Mouse (Mus musculus) liver, embryonic 13.5 days (tissue): ENCODE measurements around the gene Slc12a8. TPM values are rescaled to one million over a fixed set of nuclear protein-coding genes. Genes with fewer than 3 reads are reported as not detected.

Source experiments
- ATAC-seq: fragments of 200-750 bp; cut with Nextera tagmentation; 2 replicates; pipeline ENCODE4 v1.8.0; 2017; ENCODE audit warnings: low read depth, mild to moderate bottlenecking, moderate number of reproducible peaks, moderate library complexity
- DNase-seq: peaks from one replicate; pipeline ENCODE4 v3.0.0; 2022
- H3K27ac ChIP-seq: fragments of 300-500 bp; sonication (generic); 2 replicates; pipeline ENCODE4 v1.5.1; 2015; ENCODE audit warnings: moderate library complexity, mild to moderate bottlenecking, inconsistent platforms
- H3K27me3 ChIP-seq: fragments of 300-500 bp; sonication (generic); 2 replicates; pipeline ENCODE4 v1.6.1; 2015; ENCODE audit warnings: mild to moderate bottlenecking, inconsistent platforms
- H3K36me3 ChIP-seq: fragments of 300-500 bp; sonication (generic); 2 replicates; pipeline ENCODE4 v1.6.1; 2015; ENCODE audit warnings: mild to moderate bottlenecking, inconsistent platforms
- H3K4me1 ChIP-seq: fragments of 300-500 bp; sonication (generic); replicated peaks from 2 replicates; pipeline ENCODE4 v1.6.1; 2015; ENCODE audit warnings: inconsistent platforms
- H3K4me2 ChIP-seq: fragments of 300-500 bp; sonication (generic); 2 replicates; pipeline ENCODE4 v1.6.1; 2015; ENCODE audit warnings: inconsistent platforms, mild to moderate bottlenecking, moderate library complexity
- H3K4me3 ChIP-seq: fragments of 300-500 bp; sonication (generic); replicated peaks from 2 replicates; pipeline ENCODE4 v1.5.1; 2015; ENCODE audit warnings: mild to moderate bottlenecking, inconsistent platforms
- H3K9ac ChIP-seq: fragments of 300-500 bp; sonication (generic); 2 replicates; pipeline ENCODE4 v1.6.1; 2015; ENCODE audit warnings: mild to moderate bottlenecking, inconsistent platforms
- H3K9me3 ChIP-seq: fragments of 300-500 bp; sonication (generic); replicated peaks from 2 replicates; pipeline ENCODE4 v1.6.1; 2016; ENCODE audit warnings: inconsistent platforms
- WGBS: fragments of 180-500 bp; shearing (Covaris S2); methylation state at CpG from one replicate; pipeline ENCODE4 v1.1.7; 2015; ENCODE audit not compliant: insufficient replicate concordance; 5-methylcytosine and 5-hydroxymethylcytosine counted together
- polyA plus RNA-seq: library from polyadenylated mRNA; unstranded; fragments of >200 nt; fragmentation: Nextera tagmentation; extraction: Ambion mirVana; gene quantifications from 2 replicates; pipeline ENCODE4 v1.2.1, GENCODE M21; 2015

The Slc12a8 gene
- polyA plus RNA-seq, 1 experiment from 2014 or later, result 0.06 TPM

DNA sequence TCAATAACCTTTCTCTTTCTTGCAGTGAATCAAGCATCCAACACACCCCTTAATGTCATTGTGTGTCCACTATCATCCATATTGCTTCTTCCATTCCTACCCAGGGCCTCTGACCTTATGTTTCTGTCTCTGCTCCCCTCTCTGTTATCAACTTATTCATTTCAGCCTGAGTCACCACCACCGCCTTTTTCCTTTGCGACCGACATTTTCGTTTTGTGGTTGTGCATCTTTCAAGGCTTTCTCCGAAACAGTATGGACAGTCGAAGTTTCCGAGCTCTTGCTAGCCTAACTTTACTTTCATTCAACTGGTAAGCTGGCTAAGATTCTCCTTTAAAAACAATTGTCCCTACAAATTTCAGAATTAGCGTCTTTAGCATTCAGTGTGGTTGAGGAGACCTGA, 84.2 kb downstream of the Slc12a8 start:
- no peak for ATAC-seq
- Histone ChIP-seq H3K4me2 (no peak overlapping the region), H3K9me3 (no peaks in the 10 kb centered on the region), H3K9ac (no peak overlapping the region), H3K4me1 (no peaks in the 10 kb centered on the region), H3K4me3 (no peak overlapping the region), H3K27ac (no peak overlapping the region), H3K27me3 (no peaks in the 10 kb centered on the region; the same call in 1 of the 2 replicates), H3K36me3 (no peaks in the 10 kb centered on the region)
- DNase-seq, result no peak
- 71% methylated on average over 8 of the region's 8 CpGs for WGBS

DNA sequence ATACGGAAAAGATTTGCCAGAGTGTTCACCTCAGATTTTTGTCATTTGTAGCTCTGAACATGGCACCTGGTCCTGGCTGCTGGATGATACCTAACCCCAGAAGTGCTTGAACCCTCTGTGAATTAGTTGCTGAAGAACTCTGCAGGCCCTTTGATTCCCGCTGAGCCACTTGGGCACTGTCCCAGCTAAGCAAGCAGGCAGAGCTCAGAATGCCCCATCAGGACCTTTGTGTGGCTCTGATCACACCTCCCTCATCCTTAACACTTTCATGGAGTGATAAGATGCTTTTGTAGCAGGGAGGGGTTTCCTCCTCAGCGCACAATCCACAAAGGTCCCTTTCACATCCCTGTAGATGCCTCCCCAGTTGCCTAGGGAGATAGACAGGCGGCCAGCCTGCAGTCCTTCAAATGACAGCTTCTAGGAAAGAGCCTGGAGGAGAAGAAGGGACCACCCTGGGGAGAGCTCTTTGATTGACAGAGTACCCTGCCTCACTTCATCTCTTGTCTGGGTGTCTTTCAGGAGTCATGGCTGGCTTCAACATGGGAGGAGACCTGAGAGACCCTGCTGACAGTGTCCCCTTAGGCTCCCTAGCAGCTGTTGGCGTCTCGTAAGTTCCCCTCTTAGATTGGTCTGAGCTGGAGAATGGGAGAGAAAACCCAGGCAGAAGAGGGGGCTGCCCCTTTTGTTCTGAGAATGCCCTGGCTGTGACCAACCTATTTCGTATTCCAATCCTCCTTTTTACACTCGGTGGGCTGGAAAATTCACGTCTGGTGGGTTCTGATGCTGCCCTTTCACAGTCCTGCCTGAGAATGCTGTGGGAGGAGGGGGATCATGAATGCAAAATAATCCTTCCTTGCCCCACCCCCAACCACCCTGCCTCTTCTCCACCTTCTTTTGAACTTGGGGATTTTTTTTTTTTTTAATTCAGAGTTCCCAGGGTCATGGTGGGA, 88.8 kb downstream of the Slc12a8 start:
- no peak overlapping the region for H3K9ac ChIP-seq
- H3K9me3 ChIP-seq, result no peaks in the 10 kb centered on the region
- no peak for ATAC-seq
- WGBS, result 33% methylated on average over 9 of the region's 9 CpGs
- no peaks in the 10 kb centered on the region for H3K36me3 ChIP-seq
- no peak overlapping the region for H3K4me2 ChIP-seq
- no peak overlapping the region for H3K27ac ChIP-seq
- no peak for DNase-seq
- H3K4me1 ChIP-seq, result no peaks in the 10 kb centered on the region
- no peaks in the 10 kb centered on the region; the same call in 1 of the 2 replicates for H3K27me3 ChIP-seq
- H3K4me3 ChIP-seq, result no peak overlapping the region

- H3K27ac ChIP-seq, result no peak overlapping the region
- no peak overlapping the region for H3K9ac ChIP-seq
- DNase-seq, result no peak
- H3K4me2 ChIP-seq, result no peak overlapping the region
- no peak overlapping the region for H3K4me3 ChIP-seq
- no peaks in the 10 kb centered on the region for H3K4me1 ChIP-seq
- no peaks in the 10 kb centered on the region for H3K36me3 ChIP-seq
- no peaks in the 10 kb centered on the region; the same call in 1 of the 2 replicates for H3K27me3 ChIP-seq
- no peak for ATAC-seq
- whole genome bisulfite sequencing, result 47% methylated on average over 8 of the region's 8 CpGs
- H3K9me3 ChIP-seq, result no peaks in the 10 kb centered on the region
Observed at GRCm38 (mm10) chr16:33606691-33607532, 89.8 kb downstream of the Slc12a8 start.

- Histone ChIP-seq H3K36me3 (no peaks in the 10 kb centered on the region), H3K27ac (no peak overlapping the region), H3K4me3 (no peak overlapping the region), H3K27me3 (no peaks in the 10 kb centered on the region; the same call in 1 of the 2 replicates), H3K4me2 (no peak overlapping the region), H3K9ac (no peak overlapping the region), H3K4me1 (no peaks in the 10 kb centered on the region), H3K9me3 (no peaks in the 10 kb centered on the region)
- 58% methylated on average over 2 of the region's 2 CpGs for WGBS
- ATAC-seq, result no peak
- DNase-seq, result no peak
Observed at GRCm38 (mm10) chr16:33609554-33609953, 92.4 kb downstream of the Slc12a8 start.

DNA sequence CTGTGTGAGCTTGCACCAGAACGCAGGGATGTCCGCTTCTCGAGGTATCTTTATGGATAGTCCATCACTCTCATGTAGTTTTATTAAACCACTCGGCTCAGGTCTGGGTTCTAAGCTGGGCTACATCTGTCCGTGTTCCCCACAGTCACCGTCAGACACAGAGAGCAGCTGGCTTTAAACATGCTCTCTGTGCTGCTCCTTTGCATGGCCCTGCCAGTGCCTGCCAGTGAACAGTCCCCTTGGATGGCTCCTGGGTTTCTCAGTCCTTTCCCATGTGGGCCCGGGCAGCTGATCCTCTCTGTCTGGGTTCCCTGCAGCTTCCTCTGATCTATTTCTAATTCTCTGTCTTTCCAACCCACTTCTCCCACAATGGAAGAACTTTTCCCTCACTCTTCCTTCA, 93.3 kb downstream of the Slc12a8 start:
- H3K27me3 ChIP-seq, result no peaks in the 10 kb centered on the region; the same call in 1 of the 2 replicates
- no peak overlapping the region for H3K4me3 ChIP-seq
- H3K9me3 ChIP-seq, result no peaks in the 10 kb centered on the region
- no peaks in the 10 kb centered on the region for H3K4me1 ChIP-seq
- H3K9ac ChIP-seq, result no peak overlapping the region
- ATAC-seq (no peak), DNase-seq (no peak)
- no peaks in the 10 kb centered on the region for H3K36me3 ChIP-seq
- 73% methylated on average over 7 of the region's 7 CpGs for WGBS
- H3K4me2 ChIP-seq, result no peak overlapping the region
- no peak overlapping the region for H3K27ac ChIP-seq

GRCm38 (mm10) chr16:33611291-33611690, 94.2 kb downstream of the Slc12a8 start:
- H3K9ac ChIP-seq, result no peak overlapping the region
- 67% methylated on average over 8 of the region's 8 CpGs for WGBS
- no peak overlapping the region for H3K27ac ChIP-seq
- H3K4me2 ChIP-seq, result no peak overlapping the region
- no peaks in the 10 kb centered on the region for H3K4me1 ChIP-seq
- no peak overlapping the region for H3K4me3 ChIP-seq
- DNase-seq (no peak), ATAC-seq (no peak)
- H3K36me3 ChIP-seq, result no peaks in the 10 kb centered on the region
- H3K27me3 ChIP-seq, result no peaks in the 10 kb centered on the region
- no peaks in the 10 kb centered on the region for H3K9me3 ChIP-seq

DNA sequence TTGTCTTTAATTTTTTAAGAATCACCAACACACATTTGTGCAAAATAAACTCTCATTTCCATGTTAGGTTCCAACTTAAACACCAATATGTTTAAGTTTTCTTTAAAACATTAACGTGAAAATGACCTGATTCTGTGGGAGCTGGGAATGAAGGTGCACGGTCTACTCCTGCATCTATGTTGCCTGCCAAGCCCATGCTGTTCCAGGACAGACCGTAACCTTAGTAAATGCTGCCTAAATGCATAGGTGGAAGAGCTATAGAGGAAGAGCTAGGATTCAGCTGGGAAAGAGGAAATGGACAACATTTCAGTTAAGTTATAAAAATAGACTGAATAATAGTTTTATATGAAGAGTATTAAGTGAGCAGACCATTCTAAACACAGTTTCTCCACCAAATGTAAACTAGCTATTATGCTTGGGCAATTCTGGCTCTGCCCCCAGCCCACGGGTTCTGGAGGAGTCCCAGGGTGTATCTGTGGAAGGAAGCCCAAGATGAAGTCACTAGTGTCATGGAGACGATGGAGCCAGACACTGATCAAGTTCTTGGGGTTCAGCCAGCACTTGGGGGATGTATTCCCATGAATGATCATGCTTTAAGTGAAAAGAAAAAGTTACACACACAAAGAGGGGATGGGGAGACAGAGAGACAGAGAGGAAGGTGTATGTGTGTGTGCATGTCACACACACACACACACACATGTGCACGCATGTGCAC, 95.1 kb downstream of the Slc12a8 start:
- 69% methylated on average over 6 of the region's 6 CpGs for WGBS
- no peaks in the 10 kb centered on the region for H3K36me3 ChIP-seq
- H3K27ac ChIP-seq, result no peak overlapping the region
- no peaks in the 10 kb centered on the region for H3K27me3 ChIP-seq
- no peak overlapping the region for H3K9ac ChIP-seq
- ATAC-seq (no peak), DNase-seq (no peak)
- no peaks in the 10 kb centered on the region for H3K4me1 ChIP-seq
- H3K4me2 ChIP-seq, result no peak overlapping the region
- H3K4me3 ChIP-seq, result no peak overlapping the region
- no peaks in the 10 kb centered on the region for H3K9me3 ChIP-seq

GRCm38 (mm10) chr16:33615986-33616385, 98.9 kb downstream of the Slc12a8 start:
- 65% methylated on average over 3 of the region's 3 CpGs for WGBS
- DNase-seq, result no peak
- ATAC-seq, result no peak

GRCm38 (mm10) chr16:33621836-33622235, 104.7 kb downstream of the Slc12a8 start:
- Histone ChIP-seq H3K4me2 (no peak overlapping the region), H3K27me3 (no peaks in the 10 kb centered on the region), H3K4me1 (no peaks in the 10 kb centered on the region), H3K9me3 (no peaks in the 10 kb centered on the region), H3K27ac (no peak overlapping the region), H3K9ac (no peak overlapping the region), H3K36me3 (no peaks in the 10 kb centered on the region), H3K4me3 (no peak overlapping the region)
- WGBS, result 35% methylated on average over 3 of the region's 3 CpGs
- ATAC-seq (no peak), DNase-seq (no peak)

More at GRCm38 (mm10) chr16:33615986-33616385, 98.9 kb downstream of the Slc12a8 start:
- Histone ChIP-seq H3K27ac (no peak overlapping the region), H3K4me2 (no peak overlapping the region), H3K9ac (no peak overlapping the region), H3K36me3 (no peaks in the 10 kb centered on the region), H3K9me3 (no peaks in the 10 kb centered on the region), H3K27me3 (no peaks in the 10 kb centered on the region), H3K4me1 (no peaks in the 10 kb centered on the region), H3K4me3 (no peak overlapping the region)

GRCm38 (mm10) chr16:33624586-33624985, 107.5 kb downstream of the Slc12a8 start:
- no peak overlapping the region for H3K4me2 ChIP-seq
- WGBS, result 75% methylated on average over 9 of the region's 9 CpGs
- no peaks in the 10 kb centered on the region for H3K36me3 ChIP-seq
- no peak overlapping the region for H3K27ac ChIP-seq
- no peaks in the 10 kb centered on the region for H3K27me3 ChIP-seq
- no peak overlapping the region for H3K4me3 ChIP-seq
- H3K9ac ChIP-seq, result no peak overlapping the region
- H3K9me3 ChIP-seq, result no peaks in the 10 kb centered on the region
- DNase-seq (no peak), ATAC-seq (no peak)
- no peaks in the 10 kb centered on the region for H3K4me1 ChIP-seq

DNA sequence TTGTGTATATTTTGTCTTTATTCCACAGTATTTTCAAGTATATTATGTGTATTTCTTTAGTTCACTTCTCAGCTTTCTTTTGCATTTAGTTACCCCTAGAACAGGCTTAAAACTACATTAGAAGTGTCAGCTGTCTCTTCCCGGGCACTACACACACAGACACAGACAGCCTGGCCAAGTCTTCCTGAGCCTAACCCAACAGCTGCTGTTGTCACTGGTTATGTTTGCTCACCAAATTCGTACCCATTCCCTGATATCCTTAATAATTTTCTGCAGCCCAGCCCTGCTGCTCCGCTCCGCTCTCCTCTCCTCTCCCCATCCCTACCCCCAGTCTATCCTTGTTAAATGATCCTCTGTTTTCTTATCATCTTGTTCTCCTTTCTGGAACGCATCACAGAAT, 112.4 kb downstream of the Slc12a8 start:
- Histone ChIP-seq H3K27me3 (no peaks in the 10 kb centered on the region), H3K4me3 (no peak overlapping the region), H3K9me3 (no peaks in the 10 kb centered on the region), H3K27ac (no peak overlapping the region), H3K9ac (no peak overlapping the region), H3K4me2 (no peak overlapping the region), H3K4me1 (no peaks in the 10 kb centered on the region), H3K36me3 (no peaks in the 10 kb centered on the region)
- WGBS, result 73% methylated on average over 5 of the region's 5 CpGs
- DNase-seq, result no peak
- no peak for ATAC-seq
